Mouse (Mus musculus): ENCODE measurements around the gene Cep95. TPM values are rescaled to one million over a fixed set of nuclear protein-coding genes. Genes with fewer than 3 reads are reported as not detected.

Gene Cep95
- total RNA-seq (2023) = 10 to 100 TPM; 19.3 to 19.5 TPM

DNA sequence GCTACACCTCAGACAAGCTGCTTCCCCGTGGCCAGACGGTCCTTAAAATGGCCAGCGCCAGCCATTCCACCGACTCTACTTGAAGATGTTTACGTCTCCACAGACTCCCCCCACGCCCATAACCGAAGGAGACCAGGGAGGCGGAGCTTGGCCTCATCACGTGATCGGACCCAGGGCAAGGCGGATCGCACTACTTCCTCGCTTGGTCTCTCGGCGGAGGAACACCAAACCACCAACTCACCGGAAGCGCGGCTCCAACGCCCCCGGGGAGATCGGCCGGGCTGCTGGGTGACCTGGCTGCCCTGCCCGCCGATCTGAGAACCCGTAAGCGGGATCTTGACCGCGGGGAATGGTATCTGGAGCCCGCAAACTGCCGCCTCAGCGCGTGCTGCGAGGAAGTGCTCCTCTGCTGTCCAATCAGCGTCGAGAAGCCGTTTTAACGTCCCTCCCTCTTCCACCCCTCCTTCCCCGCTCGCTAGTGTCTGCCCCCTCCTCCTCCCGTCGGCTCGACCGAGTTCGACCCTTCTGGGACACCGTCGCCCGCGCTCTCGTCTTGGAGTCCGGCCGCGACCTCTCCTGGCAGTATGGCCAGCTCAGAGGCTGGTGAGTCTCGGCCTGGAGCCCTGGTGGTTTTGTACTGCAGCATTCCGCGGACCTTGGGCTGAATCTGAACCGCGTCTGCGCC lies at the start of gene Cep95, which contains the start of gene Ddx5:
Gene Cep95, plus strand, starts transcription at position 478 of the 685 bp plus-strand sequence.
Gene Ddx5, minus strand, starts transcription at position 411 of the 685 bp plus-strand sequence.

DNA sequence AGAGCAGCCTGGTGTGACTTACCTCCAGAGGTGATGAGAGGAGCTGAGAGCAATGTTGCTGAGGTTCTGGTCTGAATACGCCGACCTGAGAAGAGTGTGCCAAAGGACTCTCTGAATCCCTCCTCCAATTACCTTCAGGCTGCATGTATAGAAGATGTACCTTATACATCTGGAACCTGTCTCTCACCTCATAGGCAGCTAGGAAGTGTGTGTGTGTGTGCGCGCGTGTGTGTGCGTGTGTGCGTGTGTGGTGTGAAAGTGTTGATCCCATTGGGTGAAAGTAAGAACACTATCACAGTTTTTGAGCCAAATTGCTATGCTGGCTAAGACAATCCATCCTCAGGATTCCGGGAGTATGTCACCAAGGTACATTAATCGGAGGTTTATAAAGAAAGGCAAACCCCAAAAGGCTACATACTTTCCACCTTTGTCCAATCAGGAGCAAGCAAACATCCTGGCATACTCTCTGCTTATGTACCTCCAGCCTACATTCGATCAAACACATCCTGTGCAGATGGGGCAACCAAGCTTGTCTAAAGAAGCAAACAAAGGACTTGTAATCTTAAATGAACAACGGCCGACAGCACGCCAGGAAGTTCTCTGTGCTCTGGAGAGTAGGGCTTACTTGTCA lies 38.8 kb upstream of the Cep95 start, which contains the start of gene Pecam1:
Gene Pecam1, minus strand, starts transcription at position 508 of the 631 bp plus-strand sequence.

DNA sequence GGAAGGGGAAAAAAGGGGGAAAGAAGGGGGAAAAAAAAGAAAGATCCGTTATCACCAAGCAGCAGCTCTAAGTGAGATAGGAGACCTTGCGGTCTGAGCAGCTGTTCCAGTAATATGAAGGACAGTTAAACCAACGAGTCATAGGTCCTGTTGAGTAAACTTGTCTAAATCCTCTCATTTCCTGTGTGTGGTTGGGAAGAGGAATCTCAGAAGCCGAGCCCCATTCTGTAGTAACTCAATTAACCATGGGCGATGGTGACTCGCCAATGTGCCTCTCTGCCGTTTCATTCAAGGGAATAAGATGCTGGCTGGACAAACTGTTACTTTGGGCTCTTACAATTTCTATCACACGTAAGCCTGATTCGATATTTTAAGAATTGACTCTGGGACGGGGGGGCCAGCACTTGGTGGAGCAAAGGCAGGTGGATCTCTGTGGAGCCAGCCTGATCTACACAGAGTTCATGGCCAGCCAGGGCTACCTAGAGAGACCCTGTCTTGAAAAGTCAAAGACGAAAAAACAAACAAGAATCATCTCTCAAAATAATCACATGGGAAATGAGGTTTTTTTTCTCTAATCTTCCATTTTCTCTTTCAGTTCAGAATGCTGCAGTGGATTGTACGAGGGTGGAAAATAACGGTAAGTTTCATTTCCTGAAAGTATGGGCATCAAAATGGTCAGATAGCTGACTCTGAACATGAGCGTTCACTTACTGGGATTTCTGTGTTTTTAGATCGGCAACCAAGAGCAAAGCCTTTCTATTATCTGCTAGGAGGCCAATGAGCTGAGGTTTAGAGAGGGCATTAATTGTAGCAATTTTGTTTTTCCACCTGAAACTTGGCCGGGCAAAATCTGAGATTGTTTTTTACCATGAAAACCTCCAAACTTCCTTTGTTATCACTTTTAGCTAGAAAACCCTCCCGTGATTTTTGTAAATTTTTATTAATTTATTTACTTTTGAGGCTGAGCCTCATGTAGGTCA lies 37.7 kb upstream of the Cep95 start, which contains the start of gene Milr1:
Gene Milr1, plus strand, starts transcription at position 188 of the 980 bp plus-strand sequence.

GRCm38 (mm10) chr11:106779388-106780088 lies 9.5 kb upstream of the Cep95 start, which contains the start of gene Polg2:
Polg2 (minus strand) TSS chr11:106779537.

Other genes with a start within 250 kb of the Cep95 start
- gene Tex2, start 175.8 kb upstream of the Cep95 start, total RNA-seq (2023) = 10 to 100 TPM; 34.2 to 39.4 TPM
- 10 to 100 TPM in 1 of 2 experiments, 1 to 10 TPM in 1; 10.0 to 10.3 TPM for gene Pecam1, start 38.6 kb upstream of the Cep95 start, total RNA-seq (2023)
- gene Milr1, start 38.0 kb upstream of the Cep95 start, total RNA-seq (2023) = 100 to 1,000 TPM; 118 to 125 TPM
- gene Polg2, start 9.7 kb upstream of the Cep95 start, total RNA-seq (2023) = 10 to 100 TPM; 11.3 to 13.7 TPM
- gene Ddx5, start 67 bp upstream of the Cep95 start, total RNA-seq (2023) = 1,000 to 10,000 TPM; 1,273 to 1,361 TPM
- 10 to 100 TPM; 35.9 to 36.1 TPM for gene Smurf2, start 131.5 kb downstream of the Cep95 start, total RNA-seq (2023)
- gene Kpna2, start 210.3 kb downstream of the Cep95 start, total RNA-seq (2023) = 100 to 1,000 TPM; 102 to 109 TPM
- under 1 TPM; 0.37 to 0.42 TPM for gene 1810010H24Rik, start 236.4 kb downstream of the Cep95 start, total RNA-seq (2023)

Data from neutrophil, adult 59 days (primary cell).